Mouse (Mus musculus): ENCODE data around the gene Dgki.

Gene Dgki

GRCm38 (mm10) chr6:37236893-37237292, 63.1 kb downstream of the Dgki start:
- DNase-seq: no peak

- DNase-seq: no peak
Measured at GRCm38 (mm10) chr6:37231148-37231547, 68.8 kb downstream of the Dgki start.

- DNase-seq: no peak
Measured at GRCm38 (mm10) chr6:37222947-37223510, 77.0 kb downstream of the Dgki start.

- DNase-seq: no peak
Measured at GRCm38 (mm10) chr6:37222016-37222415, 78.0 kb downstream of the Dgki start.

- DNase-seq: no peak
Measured at GRCm38 (mm10) chr6:37219110-37219509, 80.9 kb downstream of the Dgki start.

- no peak for DNase-seq
Measured at GRCm38 (mm10) chr6:37216342-37216763, 83.6 kb downstream of the Dgki start.

GRCm38 (mm10) chr6:37215655-37216054, 84.3 kb downstream of the Dgki start:
- DNase-seq: no peak

- DNase-seq: no peak
Measured at GRCm38 (mm10) chr6:37212930-37213329, 87.1 kb downstream of the Dgki start.

- DNase-seq: no peak
Measured at GRCm38 (mm10) chr6:37211545-37212247, 88.3 kb downstream of the Dgki start.

- DNase-seq: no peak
Measured at GRCm38 (mm10) chr6:37202901-37203300, 97.1 kb downstream of the Dgki start.

- no peak for DNase-seq
Measured at GRCm38 (mm10) chr6:37200840-37201239, 99.1 kb downstream of the Dgki start.

GRCm38 (mm10) chr6:37199502-37199901, 100.5 kb downstream of the Dgki start:
- DNase-seq: no peak

- DNase-seq: no peak
Measured at GRCm38 (mm10) chr6:37197745-37198144, 102.2 kb downstream of the Dgki start.

GRCm38 (mm10) chr6:37196870-37197269, 103.1 kb downstream of the Dgki start:
- DNase-seq: no peak

- no peak for DNase-seq
Measured at GRCm38 (mm10) chr6:37195766-37196165, 104.2 kb downstream of the Dgki start.

GRCm38 (mm10) chr6:37181961-37182360, 118.0 kb downstream of the Dgki start:
- DNase-seq: no peak

GRCm38 (mm10) chr6:37171149-37171832, 128.7 kb downstream of the Dgki start:
- no peak for DNase-seq

- DNase-seq: no peak
Measured at GRCm38 (mm10) chr6:37158880-37159279, 141.1 kb downstream of the Dgki start.

- no peak for DNase-seq
Measured at GRCm38 (mm10) chr6:37154051-37154450, 145.9 kb downstream of the Dgki start.

- no peak for DNase-seq
Measured at GRCm38 (mm10) chr6:37150483-37150882, 149.5 kb downstream of the Dgki start.

- DNase-seq: no peak
Measured at GRCm38 (mm10) chr6:37150038-37150437, 149.9 kb downstream of the Dgki start.

GRCm38 (mm10) chr6:37149196-37149595, 150.8 kb downstream of the Dgki start:
- no peak for DNase-seq

GRCm38 (mm10) chr6:37147431-37148022, 152.5 kb downstream of the Dgki start:
- DNase-seq: no peak

- no peak for DNase-seq
Measured at GRCm38 (mm10) chr6:37143867-37144163, 156.2 kb downstream of the Dgki start.

Data from thymus, postnatal 25 days (tissue).